Mouse (Mus musculus) liver, embryonic 14.5 days (tissue): Measurements from ENCODE around the gene Hist1h2af.
"Not testable (repeated sequence)": the region's sequence is repeated elsewhere in the genome, so short reads cannot be mapped to it uniquely, and the experiment has no call there.

Experiments
- CTCF ChIP-seq: IDR thresholded peaks from 2 replicates; pipeline ENCODE4 v1.5.1; 2016; ENCODE audit warnings: antibody characterized with exemption, low read depth, control low read depth
- EP300 ChIP-seq: IDR thresholded peaks from 2 replicates; pipeline ENCODE4 v1.6.1; 2016; ENCODE audit warnings: antibody characterized with exemption, low read depth

DNA sequence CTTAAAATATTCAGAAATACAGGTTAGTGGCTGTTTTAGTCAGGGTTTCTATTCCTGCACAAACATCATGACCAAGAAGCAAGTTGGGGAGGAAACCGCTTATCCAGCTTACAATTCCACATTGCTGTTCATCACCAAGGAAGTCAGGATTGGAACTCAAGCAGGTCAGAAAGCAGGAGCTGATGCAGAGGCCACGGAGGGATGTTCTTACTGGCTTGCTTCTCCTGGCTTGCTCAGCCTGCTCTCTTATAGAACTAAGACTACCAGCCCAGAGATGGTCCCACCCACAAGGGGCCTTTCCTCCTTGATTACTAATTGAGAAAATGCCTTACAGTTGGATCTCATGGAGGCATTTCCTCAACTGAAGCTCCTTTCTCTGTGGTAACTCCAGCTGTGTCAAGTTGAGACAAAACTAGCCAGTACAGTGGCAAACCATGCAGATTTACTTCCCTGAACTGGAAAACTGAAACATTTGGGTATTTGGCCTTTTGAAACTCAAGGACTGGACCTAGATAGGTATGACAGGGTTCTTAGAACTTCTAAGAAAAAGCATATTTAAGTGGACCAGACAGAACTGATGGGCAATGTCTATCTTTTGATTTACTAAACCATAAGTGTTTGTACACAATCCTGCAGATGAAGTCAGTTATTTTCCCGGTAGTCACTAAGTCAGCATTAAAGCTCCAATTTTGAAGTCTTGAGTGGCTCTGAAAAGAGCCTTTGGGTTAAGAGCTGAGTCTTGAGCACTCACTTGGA lies 8.7 kb downstream of the Hist1h2af start:
- TF ChIP-seq EP300: peak; percentile 4; the same call in 1 of the 2 replicates
- TF ChIP-seq CTCF: not testable (repeated sequence)
